8 mouse cellular contexts compared by ENCODE assay signal in the genomic region with DNA sequence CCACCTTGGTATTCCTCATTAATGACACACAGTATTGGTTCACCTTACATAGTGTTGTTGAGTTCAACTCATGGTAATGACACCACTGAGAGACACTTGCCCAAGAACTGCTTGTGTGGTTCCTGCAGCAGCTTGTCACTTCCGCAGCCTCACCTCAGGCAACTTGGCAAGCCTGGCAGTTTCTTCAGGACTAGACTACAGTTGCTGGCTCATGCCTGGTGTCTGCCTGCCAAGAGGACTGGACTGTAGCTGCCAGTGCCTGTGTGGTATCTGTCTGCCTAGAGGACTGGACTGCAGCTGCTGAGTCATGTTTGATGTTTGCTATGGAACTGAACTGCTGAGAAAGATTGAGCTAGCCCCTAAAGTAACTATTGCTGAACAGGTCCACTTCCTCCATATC. TPM values are rescaled to one million over a fixed set of nuclear protein-coding genes. Genes with fewer than 3 reads are reported as not detected.
DNase-seq lines count a peak whose midpoint lies in the region.

No protein-coding gene starts in this region.

- intact Hi-C loops in heart, postnatal 25 days (cut with DNase I), result no loop called here

- peak; percentile 15 for DNase-seq in adrenal gland, adult 8-10 months
- DNase-seq in adrenal gland, adult 18-20 months (ENCODE audit: low spot score in 2 of 2), result no peak
- DNase-seq in layer of hippocampus, adult 11-12 months (ENCODE audit: low spot score), result peak; percentile 6
- DNase-seq in layer of hippocampus, adult 9-10 months (ENCODE audit: low spot score), result no peak
- peak; percentile 59 for DNase-seq in brain, adult 2 months (ENCODE audit: low read depth, low spot score)
- DNase-seq in heart, postnatal 25 days (ENCODE audit: low spot score), result peak; percentile 12
- DNase-seq in frontal cortex, adult 2 months (ENCODE audit: extremely low spot score in 1 of 2, low spot score in 1 of 2), result no peak
- no peak for DNase-seq in thymus, postnatal 14 days

RNA-seq across cellular contexts. Expression of gene Tra2a, which starts 18.3 kb away (rescaled TPM):
- 10 to 100 TPM; 55.9 to 86.1 (median 66.6) TPM for total RNA-seq in adrenal gland, adult 8-10 months (2022)
- 100 to 1,000 TPM; 102 to 111 TPM for total RNA-seq in adrenal gland, adult 18-20 months (2021)
- 10 to 100 TPM; 24.8 to 34.4 TPM for total RNA-seq in heart, postnatal 25 days (2021)
- 122 and 139 TPM in 2 replicates for polyA plus RNA-seq in frontal cortex, adult 2 months (2012; rRNA removed)

RNA-seq across cellular contexts. Expression of gene Ccdc126, which starts 37.0 kb away (rescaled TPM):
- 10 to 100 TPM; 15.8 to 21.2 (median 18.8) TPM for total RNA-seq in adrenal gland, adult 8-10 months (2022)
- total RNA-seq in adrenal gland, adult 18-20 months (2021), result 10 to 100 TPM; 10.1 to 16.1 TPM
- 1 to 10 TPM; 4.2 to 4.5 TPM for total RNA-seq in heart, postnatal 25 days (2021)
- 11.3 and 12.0 TPM in 2 replicates for polyA plus RNA-seq in frontal cortex, adult 2 months (2012; rRNA removed)

Comparison
In these comparisons a context has a peak if more than half of its experiments do, and no peak if none do; other contexts are left out.
1. DNase-seq: peak in adrenal gland, adult 8-10 months (single experiment), layer of hippocampus, adult 11-12 months (single experiment), brain, adult 2 months (single experiment) and heart, postnatal 25 days (single experiment); none in adrenal gland, adult 18-20 months (0 of 2), layer of hippocampus, adult 9-10 months (single experiment), frontal cortex, adult 2 months (0 of 2) and thymus, postnatal 14 days (single experiment).